Mouse (Mus musculus): ENCODE results near the gene Kctd2. TPM values are rescaled to one million over a fixed set of nuclear protein-coding genes. Genes with fewer than 3 reads are reported as not detected.
A peak's percentile ranks its signal among the peaks of the same experiment; 100 is the strongest.

Gene Kctd2
- polyA plus RNA-seq, 1 experiment from 2014 or later = 22.2 TPM

- no peak within 1 kb of the TSS for H3K9ac ChIP-seq
These were observed 20.1 kb downstream of the Kctd2 start, which contains the start of gene Trim80 for GRCm38 (mm10) chr11:115439906-115440595. Gene Trim80 (plus strand): TSS chr11:115440545.

GRCm38 (mm10) chr11:115441417-115441816 lies 21.5 kb downstream of the Kctd2 start:
- DNase-seq (peak; percentile 15), ATAC-seq (ENCODE audit: insufficient read depth) (no peak)
- Histone ChIP-seq H3K36me3 (ENCODE audit: insufficient read depth) (no peaks in the 10 kb centered on the region), H3K27me3 (ENCODE audit: insufficient read depth, low read length) (no peaks in the 10 kb centered on the region), H3K9ac (no peak overlapping the region), H3K27ac (ENCODE audit: low read depth) (no peak overlapping the region), H3K4me2 (no peak overlapping the region), H3K9me3 (ENCODE audit: low read depth, low read length) (no peaks in the 10 kb centered on the region), H3K4me3 (ENCODE audit: low read depth, low read length) (no peak overlapping the region), H3K4me1 (ENCODE audit: insufficient read depth) (no peaks in the 10 kb centered on the region)
- TF ChIP-seq CTCF (IDR thresholded peaks at IDR 0.05; ENCODE audit: low read depth) = no peak
- WGBS = 37% methylated on average over 15 of the region's 15 CpGs

More at GRCm38 (mm10) chr11:115439906-115440595, 20.1 kb downstream of the Kctd2 start, which contains the start of gene Trim80:
- 95% methylated on average over 9 of the region's 9 CpGs for WGBS
- H3K4me2 ChIP-seq = no peak within 1 kb of the TSS
- H3K27ac ChIP-seq (ENCODE audit: low read depth) = no peak within 1 kb of the TSS
- no peaks in the 10 kb centered on the region for H3K27me3 ChIP-seq (ENCODE audit: insufficient read depth, low read length)
- H3K4me3 ChIP-seq (ENCODE audit: low read depth, low read length) = no peak within 1 kb of the TSS
- ATAC-seq (ENCODE audit: insufficient read depth) (no peak), DNase-seq (no peak)
- H3K36me3 ChIP-seq (ENCODE audit: insufficient read depth) = no peaks in the 10 kb centered on the region
- no peaks in the 10 kb centered on the region for H3K9me3 ChIP-seq (ENCODE audit: low read depth, low read length)
- TF ChIP-seq CTCF (IDR thresholded peaks at IDR 0.05; ENCODE audit: low read depth) = peak; percentile 50
- no peaks in the 10 kb centered on the region for H3K4me1 ChIP-seq (ENCODE audit: insufficient read depth)

- DNase-seq (peak; percentile 31), ATAC-seq (ENCODE audit: insufficient read depth) (no peak)
- no peaks in the 10 kb centered on the region for H3K9me3 ChIP-seq (ENCODE audit: low read depth, low read length)
- no peak for TF ChIP-seq CTCF (IDR thresholded peaks at IDR 0.05; ENCODE audit: low read depth)
- H3K4me1 ChIP-seq (ENCODE audit: insufficient read depth) = no peaks in the 10 kb centered on the region
- no peak overlapping the region for H3K4me3 ChIP-seq (ENCODE audit: low read depth, low read length)
- no peak overlapping the region for H3K4me2 ChIP-seq
- H3K27ac ChIP-seq (ENCODE audit: low read depth) = no peak overlapping the region
- 23% methylated on average over 3 of the region's 3 CpGs for WGBS
- no peaks in the 10 kb centered on the region for H3K27me3 ChIP-seq (ENCODE audit: insufficient read depth, low read length)
- 0 out of 2 replicates have a peak overlapping the region, but pooled peaks have one; percentile 4 for H3K9ac ChIP-seq
- H3K36me3 ChIP-seq (ENCODE audit: insufficient read depth) = no peaks in the 10 kb centered on the region
These were observed 27.0 kb downstream of the Kctd2 start for GRCm38 (mm10) chr11:115446906-115447305.

GRCm38 (mm10) chr11:115447321-115447885 lies 27.5 kb downstream of the Kctd2 start:
- Histone ChIP-seq H3K36me3 (ENCODE audit: insufficient read depth) (no peaks in the 10 kb centered on the region), H3K9ac (no peak overlapping the region), H3K27me3 (ENCODE audit: insufficient read depth, low read length) (no peaks in the 10 kb centered on the region), H3K4me3 (ENCODE audit: low read depth, low read length) (no peak overlapping the region), H3K9me3 (ENCODE audit: low read depth, low read length) (no peaks in the 10 kb centered on the region), H3K4me2 (no peak overlapping the region), H3K27ac (ENCODE audit: low read depth) (no peak overlapping the region), H3K4me1 (ENCODE audit: insufficient read depth) (no peaks in the 10 kb centered on the region)
- WGBS = 75% methylated on average over 11 of the region's 11 CpGs
- DNase-seq (no peak), ATAC-seq (ENCODE audit: insufficient read depth) (no peak)
- no peak for TF ChIP-seq CTCF (IDR thresholded peaks at IDR 0.05; ENCODE audit: low read depth)

- Histone ChIP-seq H3K9ac (no peak overlapping the region), H3K4me2 (no peak overlapping the region), H3K9me3 (ENCODE audit: low read depth, low read length) (no peaks in the 10 kb centered on the region), H3K4me3 (ENCODE audit: low read depth, low read length) (no peak overlapping the region), H3K36me3 (ENCODE audit: insufficient read depth) (no peaks in the 10 kb centered on the region), H3K4me1 (ENCODE audit: insufficient read depth) (no peaks in the 10 kb centered on the region), H3K27ac (ENCODE audit: low read depth) (no peak overlapping the region), H3K27me3 (ENCODE audit: insufficient read depth, low read length) (no peaks in the 10 kb centered on the region)
- no peak for TF ChIP-seq CTCF (IDR thresholded peaks at IDR 0.05; ENCODE audit: low read depth)
- ATAC-seq (ENCODE audit: insufficient read depth) (no peak), DNase-seq (no peak)
- WGBS = 82% methylated on average over 16 of the region's 16 CpGs
These were observed 28.1 kb downstream of the Kctd2 start for GRCm38 (mm10) chr11:115448075-115448474.

GRCm38 (mm10) chr11:115448998-115449397 lies 29.1 kb downstream of the Kctd2 start:
- Histone ChIP-seq H3K27ac (ENCODE audit: low read depth) (no peak overlapping the region), H3K4me2 (no peak overlapping the region), H3K27me3 (ENCODE audit: insufficient read depth, low read length) (no peaks in the 10 kb centered on the region), H3K9me3 (ENCODE audit: low read depth, low read length) (no peaks in the 10 kb centered on the region), H3K9ac (no peak overlapping the region), H3K36me3 (ENCODE audit: insufficient read depth) (no peaks in the 10 kb centered on the region), H3K4me1 (ENCODE audit: insufficient read depth) (no peaks in the 10 kb centered on the region), H3K4me3 (ENCODE audit: low read depth, low read length) (no peak overlapping the region)
- 57% methylated on average over 7 of the region's 7 CpGs for WGBS
- no peak for TF ChIP-seq CTCF (IDR thresholded peaks at IDR 0.05; ENCODE audit: low read depth)
- ATAC-seq (ENCODE audit: insufficient read depth) (no peak), DNase-seq (no peak)

GRCm38 (mm10) chr11:115450176-115450575 lies 30.2 kb downstream of the Kctd2 start:
- DNase-seq = no peak
- Histone ChIP-seq H3K27me3 (ENCODE audit: insufficient read depth, low read length) (no peaks in the 10 kb centered on the region), H3K9ac (no peak overlapping the region), H3K27ac (ENCODE audit: low read depth) (no peak overlapping the region), H3K4me3 (ENCODE audit: low read depth, low read length) (no peak overlapping the region), H3K9me3 (ENCODE audit: low read depth, low read length) (no peaks in the 10 kb centered on the region), H3K4me2 (no peak overlapping the region), H3K36me3 (ENCODE audit: insufficient read depth) (no peaks in the 10 kb centered on the region), H3K4me1 (ENCODE audit: insufficient read depth) (no peaks in the 10 kb centered on the region)
- 76% methylated on average over 7 of the region's 7 CpGs for WGBS
- ATAC-seq (ENCODE audit: insufficient read depth) = no peak
- TF ChIP-seq CTCF (IDR thresholded peaks at IDR 0.05; ENCODE audit: low read depth) = no peak
